Mouse (Mus musculus): Measurements from ENCODE around the gene Fbxl14. TPM values are rescaled to one million over a fixed set of nuclear protein-coding genes. Genes with fewer than 3 reads are reported as not detected.

Fbxl14 gene
- polyA plus RNA-seq, 1 experiment from 2014 or later, result 15.8 TPM

GRCm38 (mm10) chr6:119492630-119493014, 13.2 kb downstream of the Fbxl14 start:
- 98% methylated on average over 7 of the region's 7 CpGs for WGBS (ENCODE audit: missing documents)
- no peaks in the 10 kb centered on the region for H3K36me3 ChIP-seq (ENCODE audit: inconsistent target)
- H3K79me2 ChIP-seq (ENCODE audit: inconsistent target), result no peaks in the 10 kb centered on the region
- no peak overlapping the region for H3K27ac ChIP-seq
- no peak overlapping the region for H3K4me3 ChIP-seq (ENCODE audit: inconsistent target)

DNA sequence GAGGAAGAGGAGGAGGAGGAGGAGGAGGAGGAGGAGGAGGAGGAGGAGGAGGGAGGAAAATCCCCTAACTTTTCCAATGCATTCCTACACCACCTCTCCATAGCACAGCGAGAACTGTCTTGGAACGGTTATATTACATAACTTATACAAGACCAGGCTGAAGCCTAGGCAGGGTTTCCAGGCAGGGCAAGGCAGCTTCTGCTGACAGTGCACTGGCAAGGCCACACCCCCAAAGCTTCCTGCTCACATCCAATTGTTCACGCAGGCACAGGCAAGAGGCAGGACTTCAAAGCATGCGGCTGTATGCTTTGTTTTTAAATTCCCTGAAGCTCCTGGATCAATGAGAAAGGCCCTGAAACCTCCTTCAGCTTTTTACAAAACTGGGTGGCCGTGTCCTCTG, 19.8 kb downstream of the Fbxl14 start:
- WGBS (ENCODE audit: missing documents), result 22% methylated on average over 5 of the region's 5 CpGs
- H3K4me3 ChIP-seq (ENCODE audit: inconsistent target), result no peak overlapping the region
- H3K27ac ChIP-seq, result no peak overlapping the region
- H3K36me3 ChIP-seq (ENCODE audit: inconsistent target), result no peaks in the 10 kb centered on the region
- H3K79me2 ChIP-seq (ENCODE audit: inconsistent target), result no peaks in the 10 kb centered on the region

DNA sequence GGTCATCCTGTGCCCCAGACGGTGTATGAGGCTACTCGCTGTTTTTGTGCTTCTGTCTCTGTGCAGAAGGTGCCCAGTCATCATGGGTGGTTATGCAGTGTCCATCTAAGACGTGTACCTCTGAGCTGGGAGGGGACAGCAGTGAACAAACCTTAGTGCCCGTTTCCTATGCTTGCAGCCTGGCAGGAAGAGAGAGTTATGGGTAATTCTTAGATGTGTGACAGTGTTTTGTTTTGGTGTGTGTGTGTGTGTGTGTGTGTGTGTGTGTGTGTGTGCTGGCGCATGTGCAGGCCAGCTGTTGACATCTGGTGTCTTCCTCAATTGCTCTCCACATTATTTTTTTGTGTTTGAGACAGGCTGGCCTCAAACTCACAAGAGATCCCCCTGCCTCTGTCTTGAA, 20.6 kb downstream of the Fbxl14 start:
- Histone ChIP-seq H3K36me3 (ENCODE audit: inconsistent target) (no peaks in the 10 kb centered on the region), H3K79me2 (ENCODE audit: inconsistent target) (no peaks in the 10 kb centered on the region), H3K27ac (no peak overlapping the region), H3K4me3 (ENCODE audit: inconsistent target) (no peak overlapping the region)
- WGBS (ENCODE audit: missing documents), result 49% methylated on average over 5 of the region's 5 CpGs

- H3K79me2 ChIP-seq (ENCODE audit: inconsistent target), result no peaks in the 10 kb centered on the region
- no peaks in the 10 kb centered on the region for H3K36me3 ChIP-seq (ENCODE audit: inconsistent target)
- no peak overlapping the region for H3K4me3 ChIP-seq (ENCODE audit: inconsistent target)
- no peak overlapping the region for H3K27ac ChIP-seq
- 28% methylated on average over 9 of the region's 9 CpGs for WGBS (ENCODE audit: missing documents)
Measured at GRCm38 (mm10) chr6:119502031-119502430, 22.6 kb downstream of the Fbxl14 start.

GRCm38 (mm10) chr6:119504756-119505155, 25.3 kb downstream of the Fbxl14 start:
- Histone ChIP-seq H3K79me2 (ENCODE audit: inconsistent target) (no peaks in the 10 kb centered on the region), H3K4me3 (ENCODE audit: inconsistent target) (no peak overlapping the region), H3K36me3 (ENCODE audit: inconsistent target) (no peaks in the 10 kb centered on the region), H3K27ac (no peak overlapping the region)
- 96% methylated on average over 8 of the region's 8 CpGs for WGBS (ENCODE audit: missing documents)

DNA sequence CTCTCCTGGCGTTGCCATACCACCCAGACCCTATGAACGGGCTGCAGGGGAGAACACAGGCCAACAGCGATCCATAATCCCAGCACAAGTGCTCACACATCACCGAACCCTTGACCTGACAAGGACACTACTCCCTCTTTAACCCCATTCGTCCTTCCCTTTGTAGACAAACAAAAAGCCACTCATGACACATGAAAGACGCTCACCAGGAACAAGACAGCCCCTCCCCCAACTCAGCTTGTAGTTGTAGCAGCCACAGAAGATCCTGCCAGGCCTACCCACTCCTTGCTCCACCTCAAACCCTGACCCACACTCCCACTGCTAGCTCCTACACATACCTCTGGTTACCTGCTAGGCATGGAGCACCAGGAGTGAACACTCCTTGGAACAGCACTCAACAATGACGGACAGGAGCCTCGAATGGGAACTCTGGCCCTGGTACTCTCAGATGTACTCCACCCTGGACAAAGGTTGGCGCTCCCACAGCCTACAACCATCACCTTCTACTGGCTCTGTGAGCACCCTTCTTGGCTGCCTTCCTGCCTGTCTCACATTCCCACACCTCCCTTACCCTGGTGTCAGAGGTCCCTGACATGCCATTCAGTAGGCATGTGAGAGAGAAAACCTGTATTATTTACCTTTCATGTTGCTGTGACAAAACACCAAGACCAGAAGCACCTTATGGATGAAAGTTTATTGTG, 26.2 kb downstream of the Fbxl14 start:
- Histone ChIP-seq H3K4me3 (ENCODE audit: inconsistent target) (no peak overlapping the region), H3K79me2 (ENCODE audit: inconsistent target) (no peaks in the 10 kb centered on the region), H3K27ac (no peak overlapping the region), H3K36me3 (ENCODE audit: inconsistent target) (no peaks in the 10 kb centered on the region)
- 95% methylated on average over 9 of the region's 9 CpGs for WGBS (ENCODE audit: missing documents)

GRCm38 (mm10) chr6:119508221-119508620, 28.8 kb downstream of the Fbxl14 start:
- WGBS (ENCODE audit: missing documents), result 91% methylated on average over 6 of the region's 6 CpGs
- no peak overlapping the region for H3K4me3 ChIP-seq (ENCODE audit: inconsistent target)
- no peaks in the 10 kb centered on the region for H3K79me2 ChIP-seq (ENCODE audit: inconsistent target)
- H3K36me3 ChIP-seq (ENCODE audit: inconsistent target), result no peaks in the 10 kb centered on the region
- H3K27ac ChIP-seq, result no peak overlapping the region

- 53% methylated on average over 10 of the region's 10 CpGs for WGBS (ENCODE audit: missing documents)
- Histone ChIP-seq H3K36me3 (ENCODE audit: inconsistent target) (no peaks in the 10 kb centered on the region), H3K79me2 (ENCODE audit: inconsistent target) (no peaks in the 10 kb centered on the region), H3K27ac (no peak overlapping the region), H3K4me3 (ENCODE audit: inconsistent target) (no peak overlapping the region)
Measured at GRCm38 (mm10) chr6:119508634-119509375, 29.3 kb downstream of the Fbxl14 start.

DNA sequence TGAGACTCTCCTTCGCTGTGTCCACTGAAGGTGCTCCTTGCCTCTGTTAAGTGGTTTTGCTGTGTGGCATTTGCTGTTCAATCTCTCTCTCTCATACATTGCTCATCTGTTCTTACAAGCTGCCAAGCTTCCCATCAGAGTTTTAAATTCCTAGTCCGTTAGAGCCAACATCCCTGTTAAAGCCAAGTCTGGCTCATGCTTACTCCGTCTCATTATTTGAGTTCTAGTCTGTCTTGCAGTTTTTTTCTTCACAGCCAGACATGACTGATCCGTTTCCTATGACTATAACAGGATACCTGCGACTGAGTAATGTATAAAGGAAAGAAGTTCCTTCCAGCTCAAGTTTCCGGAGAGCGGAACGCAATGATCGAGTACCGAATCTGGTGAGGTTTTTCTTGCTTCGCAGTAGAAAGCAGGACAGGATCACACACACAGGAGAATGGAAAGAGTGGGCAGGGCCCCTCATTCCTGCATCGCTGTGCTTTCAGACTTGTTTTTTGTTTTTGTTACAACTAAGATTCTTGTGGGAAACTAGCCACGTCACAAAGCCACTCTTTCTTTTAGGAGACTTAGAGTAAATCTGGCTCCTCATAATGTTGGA, 30.1 kb downstream of the Fbxl14 start:
- WGBS (ENCODE audit: missing documents), result 96% methylated on average over 13 of the region's 13 CpGs
- Histone ChIP-seq H3K79me2 (ENCODE audit: inconsistent target) (no peaks in the 10 kb centered on the region), H3K36me3 (ENCODE audit: inconsistent target) (no peaks in the 10 kb centered on the region), H3K27ac (no peak overlapping the region), H3K4me3 (ENCODE audit: inconsistent target) (no peak overlapping the region)

DNA sequence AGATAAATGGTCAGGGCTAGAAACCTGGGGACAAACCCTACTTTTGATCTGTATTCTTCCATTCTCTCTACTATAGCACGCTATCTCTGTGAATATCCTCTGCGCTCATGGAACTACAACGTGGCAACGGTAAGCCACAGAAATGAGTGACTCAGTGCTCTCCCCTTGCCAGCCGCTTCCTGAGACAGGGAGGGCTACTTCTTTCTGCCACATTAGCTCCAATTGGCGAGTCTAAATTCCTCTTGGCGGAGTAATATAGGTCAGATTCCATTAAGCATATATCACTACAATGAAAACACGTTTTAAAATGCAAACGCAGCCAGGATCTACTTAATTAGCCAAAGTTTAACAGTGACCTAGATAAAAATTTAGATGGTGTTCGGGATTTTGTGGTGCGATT, 33.2 kb downstream of the Fbxl14 start:
- 57% methylated on average over 11 of the region's 11 CpGs for WGBS (ENCODE audit: missing documents)
- no peaks in the 10 kb centered on the region for H3K79me2 ChIP-seq (ENCODE audit: inconsistent target)
- H3K36me3 ChIP-seq (ENCODE audit: inconsistent target), result no peaks in the 10 kb centered on the region
- no peak overlapping the region for H3K4me3 ChIP-seq (ENCODE audit: inconsistent target)
- no peak overlapping the region for H3K27ac ChIP-seq

GRCm38 (mm10) chr6:119513452-119513851, 34.0 kb downstream of the Fbxl14 start:
- Histone ChIP-seq H3K36me3 (ENCODE audit: inconsistent target) (no peaks in the 10 kb centered on the region), H3K4me3 (ENCODE audit: inconsistent target) (no peak overlapping the region), H3K27ac (no peak overlapping the region), H3K79me2 (ENCODE audit: inconsistent target) (no peaks in the 10 kb centered on the region)
- 93% methylated on average over 5 of the region's 5 CpGs for WGBS (ENCODE audit: missing documents)

DNA sequence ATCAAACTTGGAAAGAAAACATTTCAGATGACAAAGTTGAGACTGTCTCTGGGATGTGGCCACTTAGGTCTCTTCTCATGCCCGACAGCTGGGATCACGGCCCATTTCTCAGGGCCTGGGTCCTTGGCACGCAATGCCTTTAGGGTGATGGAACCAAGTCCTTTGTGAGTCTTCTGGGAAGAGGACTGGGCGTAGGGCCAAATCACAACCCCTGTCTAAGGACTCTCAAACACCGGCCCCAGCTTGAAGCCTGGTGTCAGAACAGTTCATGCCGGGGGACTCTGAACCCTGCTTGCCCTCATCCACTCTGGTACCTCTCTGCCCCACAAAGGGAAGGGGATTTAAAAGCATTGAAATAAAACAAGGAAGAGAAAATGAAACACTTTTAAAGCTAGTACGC, 34.6 kb downstream of the Fbxl14 start:
- WGBS (ENCODE audit: missing documents), result 94% methylated on average over 7 of the region's 7 CpGs
- Histone ChIP-seq H3K4me3 (ENCODE audit: inconsistent target) (no peak overlapping the region), H3K27ac (no peak overlapping the region), H3K36me3 (ENCODE audit: inconsistent target) (no peaks in the 10 kb centered on the region), H3K79me2 (ENCODE audit: inconsistent target) (no peaks in the 10 kb centered on the region)

- Histone ChIP-seq H3K36me3 (ENCODE audit: inconsistent target) (no peaks in the 10 kb centered on the region), H3K27ac (no peak overlapping the region), H3K79me2 (ENCODE audit: inconsistent target) (no peaks in the 10 kb centered on the region), H3K4me3 (ENCODE audit: inconsistent target) (no peak overlapping the region)
- WGBS (ENCODE audit: missing documents), result 45% methylated on average over 7 of the region's 9 CpGs
Measured at GRCm38 (mm10) chr6:119520731-119521130, 41.3 kb downstream of the Fbxl14 start.

DNA sequence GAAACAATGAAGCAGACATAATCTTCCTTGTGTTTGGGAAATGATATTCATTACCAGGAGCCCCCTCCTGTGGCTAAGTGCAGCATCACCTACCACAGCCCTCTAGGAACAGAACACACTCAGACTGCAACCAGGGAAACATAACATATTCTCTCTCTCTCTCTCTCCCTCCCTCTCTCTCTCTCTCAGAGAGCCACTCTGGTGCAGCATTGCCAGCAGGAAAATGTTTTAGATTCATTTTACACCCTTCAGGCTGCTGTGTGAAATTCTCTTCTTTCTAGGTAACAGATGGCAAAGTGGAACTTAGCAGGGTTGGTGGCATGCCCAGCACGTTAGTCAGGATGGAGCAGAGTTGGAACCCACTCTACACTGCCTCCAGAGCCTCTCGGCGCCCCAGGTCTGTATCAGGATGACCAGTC, 42.0 kb downstream of the Fbxl14 start:
- Histone ChIP-seq H3K36me3 (ENCODE audit: inconsistent target) (no peaks in the 10 kb centered on the region), H3K4me3 (ENCODE audit: inconsistent target) (no peak overlapping the region), H3K27ac (no peak overlapping the region), H3K79me2 (ENCODE audit: inconsistent target) (no peaks in the 10 kb centered on the region)
- 12% methylated on average over 3 of the region's 3 CpGs for whole genome bisulfite sequencing (ENCODE audit: missing documents)

GRCm38 (mm10) chr6:119521931-119522391, 42.5 kb downstream of the Fbxl14 start:
- H3K27ac ChIP-seq, result no peak overlapping the region
- H3K79me2 ChIP-seq (ENCODE audit: inconsistent target), result no peaks in the 10 kb centered on the region
- 3% methylated on average over 3 of the region's 3 CpGs for WGBS (ENCODE audit: missing documents)
- H3K4me3 ChIP-seq (ENCODE audit: inconsistent target), result no peak overlapping the region
- no peaks in the 10 kb centered on the region for H3K36me3 ChIP-seq (ENCODE audit: inconsistent target)
